Mouse (Mus musculus): ENCODE data around the gene Themis3.
"Not testable (repeated sequence)": the region's sequence is repeated elsewhere in the genome, so short reads cannot be mapped to it uniquely, and the experiment has no call there.

The Themis3 gene

GRCm38 (mm10) chr17:66558404-66559317 is 35.8 kb downstream of the Themis3 start:
- DNase-seq = no peak

DNA sequence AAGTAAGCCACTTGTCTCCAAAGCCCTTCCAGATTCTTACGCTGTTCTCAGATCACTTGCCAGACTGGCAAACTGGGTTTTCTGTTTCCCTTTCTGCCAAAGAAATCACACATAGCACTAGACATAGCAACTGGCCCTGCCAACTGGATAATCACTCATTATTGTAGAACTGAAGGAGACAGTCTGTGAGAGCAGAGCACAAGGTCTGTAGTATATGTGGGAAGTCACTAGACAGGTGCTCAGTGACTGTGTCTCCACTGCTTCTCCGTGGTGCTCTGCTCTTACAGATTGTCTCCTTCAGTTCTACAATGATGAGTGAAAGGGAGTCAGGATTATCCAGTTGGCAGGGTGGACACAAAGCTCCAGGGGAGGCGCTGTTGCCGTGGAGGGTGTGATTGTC is 41.7 kb downstream of the Themis3 start:
- no peak for DNase-seq

- no peak for DNase-seq
Observed at GRCm38 (mm10) chr17:66550486-66550885, 43.9 kb downstream of the Themis3 start.

- no peak for DNase-seq
Observed at GRCm38 (mm10) chr17:66532285-66532684, 62.1 kb downstream of the Themis3 start.

DNA sequence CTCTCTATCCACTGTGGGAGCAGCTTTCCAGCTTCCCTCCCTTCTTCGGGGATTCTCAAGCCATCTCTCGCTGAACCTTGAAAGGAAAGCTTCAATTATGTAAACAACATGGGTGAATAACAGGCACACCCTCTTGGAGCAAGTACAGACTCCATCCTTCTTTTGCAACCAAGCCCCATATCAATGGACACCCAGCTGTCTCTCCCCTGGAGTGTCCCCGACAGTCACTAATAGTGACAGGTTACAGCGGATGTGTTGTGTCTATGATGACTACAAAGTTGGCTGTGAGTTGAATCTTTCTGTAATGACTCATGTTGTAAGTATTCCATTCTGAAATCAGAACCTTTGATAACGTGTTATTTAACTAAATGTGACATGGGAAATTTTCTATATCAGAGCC is 71.0 kb downstream of the Themis3 start:
- DNase-seq = no peak

DNA sequence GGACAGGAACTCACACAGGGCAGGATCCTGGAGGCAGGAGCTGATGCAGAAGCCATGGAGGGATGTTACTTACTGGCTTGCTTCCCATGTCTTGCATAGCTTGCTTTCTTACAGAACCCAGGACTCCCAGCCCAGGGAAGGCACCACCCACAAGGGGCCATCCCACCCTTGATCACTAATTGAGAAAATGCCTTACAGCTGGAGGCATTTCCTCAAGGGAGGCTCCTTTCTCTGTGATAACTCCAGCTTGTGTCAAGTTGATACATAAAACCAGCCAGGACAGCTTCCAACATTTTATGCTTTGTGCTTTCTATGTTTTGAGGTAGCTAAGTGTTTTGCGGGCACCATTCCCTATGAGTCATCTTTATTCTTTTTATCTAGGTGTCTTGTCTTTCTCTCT is 71.8 kb downstream of the Themis3 start:
- not testable (repeated sequence) for DNase-seq

DNA sequence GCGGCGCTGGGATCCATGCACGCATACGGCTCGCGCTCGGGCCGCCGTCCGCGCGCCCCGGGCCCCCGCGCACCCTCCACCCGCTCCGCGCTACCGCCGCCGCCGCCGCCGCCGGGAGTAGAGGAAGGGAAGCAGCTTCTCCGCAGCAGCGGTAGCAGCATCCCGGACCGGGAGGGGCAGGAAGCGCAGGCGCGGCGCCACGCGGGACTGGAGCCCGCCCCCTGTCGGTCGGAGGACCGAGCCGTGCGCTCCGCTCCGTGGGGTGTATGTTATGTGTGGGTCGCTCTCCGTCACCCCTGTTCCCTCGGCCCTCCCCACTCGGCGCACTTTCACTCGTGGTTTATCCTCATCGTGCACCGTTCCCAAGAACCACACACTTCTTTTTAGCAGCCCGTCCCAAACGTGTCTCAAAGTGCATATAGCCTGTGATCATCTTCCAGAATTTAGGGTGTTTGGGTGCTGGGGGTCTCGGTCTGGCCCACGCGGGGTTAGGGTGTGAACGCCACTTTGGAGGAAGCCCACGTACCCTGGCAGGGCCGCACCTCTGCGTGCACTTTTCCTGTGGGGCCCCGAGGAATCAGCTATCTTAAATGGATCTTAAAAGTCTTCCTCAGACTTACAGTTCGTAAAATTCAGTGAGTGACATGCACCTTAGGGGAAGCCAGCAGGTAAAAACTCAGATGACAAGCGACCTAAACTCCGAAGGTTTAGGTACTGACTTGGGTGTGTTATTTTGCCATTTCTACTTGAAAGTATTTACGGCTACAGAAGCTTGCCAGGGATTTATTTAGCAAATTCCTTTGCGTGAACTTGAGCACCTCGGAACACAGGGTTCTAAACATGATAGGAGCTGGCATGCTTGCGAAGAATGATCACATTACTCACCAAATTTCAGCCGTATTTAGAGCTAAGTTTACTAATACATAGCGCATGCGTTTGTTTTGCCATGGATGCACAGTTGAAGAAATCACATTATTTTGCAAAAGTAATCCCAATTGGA is 74.6 kb downstream of the Themis3 start, which contains the start of gene Rab12:
Gene Rab12, minus strand, starts transcription at position 176 of the 1,000 bp plus-strand sequence.
- peak; percentile 94 to 95 for DNase-seq

GRCm38 (mm10) chr17:66518877-66519553 is 75.4 kb downstream of the Themis3 start:
- peak; percentile 31 to 55 for DNase-seq

GRCm38 (mm10) chr17:66516953-66517352 is 77.5 kb downstream of the Themis3 start:
- no peak for DNase-seq

- DNase-seq = no peak
Observed at GRCm38 (mm10) chr17:66514288-66514995, 80.0 kb downstream of the Themis3 start.

DNA sequence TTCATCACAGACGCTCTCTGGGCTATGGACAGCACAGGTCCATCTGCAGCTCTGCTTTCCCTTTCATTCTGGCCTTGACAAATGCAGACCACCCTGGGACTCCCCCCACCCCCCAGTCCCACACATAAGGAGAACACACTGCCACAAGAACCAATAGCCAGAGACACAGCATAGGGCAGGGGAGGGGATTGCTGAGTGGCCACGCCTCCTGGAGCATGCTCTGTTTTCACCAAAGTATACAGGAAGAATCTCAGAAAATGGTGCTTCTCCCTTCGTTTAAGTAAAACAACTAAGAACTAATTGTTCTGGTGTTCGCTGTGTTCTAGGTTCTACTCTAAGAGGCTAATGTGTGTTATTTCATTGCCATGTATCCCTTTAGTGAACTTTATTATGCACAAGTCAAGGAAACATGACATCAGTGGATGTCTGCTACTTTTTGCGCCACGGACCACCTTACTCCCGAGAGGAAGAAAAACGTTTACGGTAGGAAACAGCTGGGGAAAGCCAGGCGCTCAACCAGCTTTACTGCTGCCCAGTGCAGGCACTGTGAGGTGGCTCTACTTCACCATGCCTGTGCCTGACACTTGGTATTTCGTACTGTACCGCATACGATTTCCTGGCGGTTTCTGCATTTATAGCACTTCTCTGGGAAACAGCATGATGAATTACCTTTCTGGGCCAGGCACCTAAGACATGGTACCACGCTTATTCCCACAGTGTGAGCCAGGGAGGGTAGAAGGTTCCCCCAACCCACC is 82.0 kb downstream of the Themis3 start:
- no peak for DNase-seq

GRCm38 (mm10) chr17:66510221-66510683 is 84.2 kb downstream of the Themis3 start:
- peak; percentile 41 to 54 for DNase-seq

GRCm38 (mm10) chr17:66507049-66507954 is 87.1 kb downstream of the Themis3 start:
- no peak for DNase-seq

DNA sequence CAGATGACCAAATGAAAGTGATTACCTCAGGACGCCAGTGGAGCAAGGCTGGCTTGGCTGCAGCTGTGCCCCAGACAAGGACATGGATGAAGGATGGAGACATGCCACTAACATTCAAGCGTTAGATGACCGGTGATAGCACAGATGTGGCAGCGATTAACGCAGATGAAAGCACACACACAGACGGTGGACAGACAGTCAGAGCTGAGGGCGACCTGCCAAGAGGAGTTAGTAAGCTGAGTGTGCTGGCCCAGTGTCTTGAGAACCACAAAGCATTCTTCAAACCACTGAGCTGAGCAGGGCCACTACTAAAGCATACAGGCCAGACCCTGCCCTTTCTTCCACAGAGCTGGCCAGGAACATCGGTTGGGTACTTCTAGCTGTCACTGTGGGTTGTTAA is 89.5 kb downstream of the Themis3 start:
- DNase-seq = no peak
